Mouse (Mus musculus) MEL (cell line): ENCODE data around the gene Tfap2c.

Experiments used
- CTCF ChIP-seq, 3 experiments: IDR thresholded peaks in 2 of 3; conservative IDR thresholded peaks in 1 of 3; 2 replicates each; pipeline ENCODE4 v1.5.1; 2011 to 2012; ENCODE audit warnings: low read length in 3 of 3, low read depth in 2 of 3, mild to moderate bottlenecking in 2 of 3, improper control_type of control experiment in 1 of 3, inconsistent platforms in 1 of 3, mixed read lengths in 1 of 3, moderate library complexity in 1 of 3; ENCODE audit not compliant: control insufficient read depth in 1 of 3, insufficient read depth in 1 of 3, poor library complexity in 1 of 3, severe bottlenecking in 1 of 3
- E2F4 ChIP-seq: IDR thresholded peaks from 2 replicates; pipeline ENCODE4 v1.6.1; 2011; ENCODE audit warnings: low read depth, low read length, improper control_type of control experiment, borderline replicate concordance
- MAFK ChIP-seq: IDR thresholded peaks from 2 replicates; pipeline ENCODE4 v1.6.1; 2011; ENCODE audit warnings: low read depth, mild to moderate bottlenecking, low read length, improper control_type of control experiment, borderline replicate concordance
- MAX ChIP-seq: IDR thresholded peaks from 2 replicates; pipeline ENCODE4 v1.6.1; 2011; ENCODE audit warnings: low read length, improper control_type of control experiment
- MYB ChIP-seq: IDR thresholded peaks from 2 replicates; pipeline ENCODE4 v1.6.1; 2011; ENCODE audit warnings: mild to moderate bottlenecking, low read depth, low read length, improper control_type of control experiment
- POLR2A ChIP-seq, 2 experiments: IDR thresholded peaks; 2 replicates each; pipeline ENCODE4 v1.6.1; 2011 to 2012; ENCODE audit warnings: low read length in 2 of 2, mild to moderate bottlenecking in 2 of 2, control low read depth in 1 of 2, improper control_type of control experiment in 1 of 2, low read depth in 1 of 2, moderate library complexity in 1 of 2; ENCODE audit not compliant: control insufficient read depth in 1 of 2, insufficient read depth in 1 of 2, poor library complexity in 1 of 2
- POLR2AphosphoS2 ChIP-seq: IDR thresholded peaks from 2 replicates; pipeline ENCODE4 v1.6.1; 2011; ENCODE audit warnings: low read length, improper control_type of control experiment
- TBP ChIP-seq: IDR thresholded peaks from 2 replicates; pipeline ENCODE4 v1.8.0; 2011; ENCODE audit warnings: low read depth, low read length, improper control_type of control experiment
- USF2 ChIP-seq, 2 experiments: IDR thresholded peaks; 2 replicates each; pipeline ENCODE4 v1.6.1; 2011 to 2012; ENCODE audit warnings: improper control_type of control experiment in 2 of 2, low read length in 2 of 2, borderline replicate concordance in 1 of 2, inconsistent platforms in 1 of 2, low read depth in 1 of 2, mild to moderate bottlenecking in 1 of 2; ENCODE audit not compliant: insufficient read depth in 1 of 2

DNA sequence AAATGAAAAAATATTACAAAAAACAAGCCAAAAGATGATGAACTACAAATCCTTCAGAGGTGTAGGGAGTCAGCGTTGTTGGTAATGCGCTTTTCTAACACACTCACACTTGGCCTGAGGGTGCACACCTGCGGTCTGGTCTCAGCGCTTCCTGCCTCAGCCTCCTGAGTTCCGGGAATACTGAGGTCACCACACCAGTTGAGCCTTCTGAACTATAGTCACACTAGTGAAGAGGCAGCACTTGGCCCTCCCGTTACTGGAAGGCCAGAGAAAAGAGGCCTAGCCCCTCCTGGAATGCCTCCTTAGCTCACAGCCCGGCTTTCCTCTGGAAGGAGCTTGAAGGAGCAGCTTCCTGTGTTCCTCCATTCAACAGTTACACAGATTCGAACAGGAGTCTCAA lies 22.2 kb upstream of the Tfap2c start:
- TF ChIP-seq USF2 (IDR thresholded peaks at IDR 0.05; ENCODE audit: borderline replicate concordance in 1 of 2, insufficient read depth in 1 of 2, low read depth in 1 of 2, low read length in 2 of 2): no peak
- no peak for TF ChIP-seq POLR2AphosphoS2
- TF ChIP-seq TBP: no peak
- no peak for TF ChIP-seq MYB
- TF ChIP-seq MAX: no peak
- no peak for TF ChIP-seq MAFK
- no peak for TF ChIP-seq POLR2A (IDR thresholded peaks at IDR 0.05; ENCODE audit: control insufficient read depth in 1 of 2, insufficient read depth in 1 of 2, low read depth in 1 of 2, low read length in 2 of 2, poor library complexity in 1 of 2)
- no peak for TF ChIP-seq CTCF (IDR thresholded peaks at IDR 0.05 in 2 of 3, conservative IDR thresholded peaks at IDR 0.05 in 1 of 3; ENCODE audit: control insufficient read depth in 1 of 3, insufficient read depth in 1 of 3, low read depth in 2 of 3, low read length in 3 of 3, poor library complexity in 1 of 3, severe bottlenecking in 1 of 3)
- no peak for TF ChIP-seq E2F4
